Mouse (Mus musculus): ENCODE results near the gene Mcm5.
A peak's percentile ranks its signal among the peaks of the same experiment; 100 is the strongest.

Mcm5 gene

GRCm38 (mm10) chr8:75102956-75103355 lies 6.4 kb upstream of the Mcm5 start:
- DNase-seq (ENCODE audit: low read depth), result no peak

GRCm38 (mm10) chr8:75103376-75103878 lies 5.9 kb upstream of the Mcm5 start:
- no peak for DNase-seq (ENCODE audit: low read depth)

- peak; percentile 91 for DNase-seq (ENCODE audit: low read depth)
Observed at GRCm38 (mm10) chr8:75108527-75109235, 688 bp upstream of the Mcm5 start.

GRCm38 (mm10) chr8:75110093-75110492 lies 724 bp downstream of the Mcm5 start:
- no peak for DNase-seq (ENCODE audit: low read depth)

GRCm38 (mm10) chr8:75118505-75118904 lies 9.1 kb downstream of the Mcm5 start:
- DNase-seq (ENCODE audit: low read depth), result no peak

GRCm38 (mm10) chr8:75119287-75119686 lies 9.9 kb downstream of the Mcm5 start:
- no peak for DNase-seq (ENCODE audit: low read depth)

GRCm38 (mm10) chr8:75119747-75120146 lies 10.4 kb downstream of the Mcm5 start:
- DNase-seq (ENCODE audit: low read depth), result no peak

- no peak for DNase-seq (ENCODE audit: low read depth)
Observed at GRCm38 (mm10) chr8:75127406-75127805, 18.0 kb downstream of the Mcm5 start.

- peak; percentile 68 for DNase-seq (ENCODE audit: low read depth)
Observed at GRCm38 (mm10) chr8:75132485-75132884, 23.1 kb downstream of the Mcm5 start.

- DNase-seq (ENCODE audit: low read depth), result no peak
Observed at GRCm38 (mm10) chr8:75133399-75133798, 24.0 kb downstream of the Mcm5 start.

- peak; percentile 41 for DNase-seq (ENCODE audit: low read depth)
Observed at GRCm38 (mm10) chr8:75134603-75135391, 25.4 kb downstream of the Mcm5 start.

- no peak for DNase-seq (ENCODE audit: low read depth)
Observed at GRCm38 (mm10) chr8:75135756-75136155, 26.4 kb downstream of the Mcm5 start.

- no peak for DNase-seq (ENCODE audit: low read depth)
Observed at GRCm38 (mm10) chr8:75136256-75136655, 26.9 kb downstream of the Mcm5 start.

- DNase-seq (ENCODE audit: low read depth), result no peak
Observed at GRCm38 (mm10) chr8:75137536-75137935, 28.2 kb downstream of the Mcm5 start.

GRCm38 (mm10) chr8:75150911-75151610 lies 41.7 kb downstream of the Mcm5 start:
- no peak for DNase-seq (ENCODE audit: low read depth)

GRCm38 (mm10) chr8:75151743-75152142 lies 42.4 kb downstream of the Mcm5 start:
- no peak for DNase-seq (ENCODE audit: low read depth)

GRCm38 (mm10) chr8:75152505-75153082 lies 43.2 kb downstream of the Mcm5 start:
- DNase-seq (ENCODE audit: low read depth), result no peak

GRCm38 (mm10) chr8:75154855-75155478 lies 45.6 kb downstream of the Mcm5 start:
- DNase-seq (ENCODE audit: low read depth), result no peak

- DNase-seq (ENCODE audit: low read depth), result no peak
Observed at GRCm38 (mm10) chr8:75155740-75156322, 46.5 kb downstream of the Mcm5 start.

- no peak for DNase-seq (ENCODE audit: low read depth)
Observed at GRCm38 (mm10) chr8:75157471-75158230, 48.3 kb downstream of the Mcm5 start.

- peak; percentile 24 for DNase-seq (ENCODE audit: low read depth)
Observed at GRCm38 (mm10) chr8:75169363-75169762, 60.0 kb downstream of the Mcm5 start.

All from NIH3T3 (cell line).